Mouse (Mus musculus) CH12.LX (cell line): ENCODE measurements around the gene Gm20388.

Experiments used
- CTCF ChIP-seq, 2 experiments: IDR thresholded peaks in 1 of 2; conservative IDR thresholded peaks in 1 of 2; 2 replicates each; pipeline ENCODE4 v1.5.1; 2011 to 2012; ENCODE audit warnings: low read depth in 2 of 2, low read length in 2 of 2, improper control_type of control experiment in 1 of 2, inconsistent platforms in 1 of 2, mild to moderate bottlenecking in 1 of 2, moderate library complexity in 1 of 2
- EP300 ChIP-seq: IDR thresholded peaks from 2 replicates; pipeline ENCODE4 v1.6.1; 2011; ENCODE audit warnings: low read length, improper control_type of control experiment
- MAFK ChIP-seq: IDR thresholded peaks from 2 replicates; pipeline ENCODE4 v1.6.1; 2011; ENCODE audit warnings: low read length, improper control_type of control experiment; ENCODE audit not compliant: insufficient replicate concordance
- MXI1 ChIP-seq: IDR thresholded peaks from 2 replicates; pipeline ENCODE4 v1.6.1; 2011; ENCODE audit warnings: mild to moderate bottlenecking, low read depth, low read length, improper control_type of control experiment
- NELFE ChIP-seq: IDR thresholded peaks from 2 replicates; pipeline ENCODE4 v1.6.1; 2011; ENCODE audit warnings: low read depth, low read length, improper control_type of control experiment
- POLR2AphosphoS2 ChIP-seq: IDR thresholded peaks from 2 replicates; pipeline ENCODE4 v1.6.1; 2011; ENCODE audit warnings: low read depth, low read length, improper control_type of control experiment
- TCF12 ChIP-seq: IDR thresholded peaks from 2 replicates; pipeline ENCODE4 v1.6.1; 2014; ENCODE audit warnings: low read depth, mild to moderate bottlenecking, inconsistent platforms, low read length, improper control_type of control experiment
- USF1 ChIP-seq: IDR thresholded peaks from 2 replicates; pipeline ENCODE4 v1.6.1; 2014; ENCODE audit warnings: low read depth, mild to moderate bottlenecking, inconsistent platforms, low read length, improper control_type of control experiment

- TF ChIP-seq MXI1 (no peak), NELFE (no peak), TCF12 (no peak), EP300 (no peak), CTCF (conservative IDR thresholded peaks at IDR 0.05 in 1 of 2, IDR thresholded peaks at IDR 0.05 in 1 of 2; ENCODE audit: low read depth in 2 of 2, low read length in 2 of 2) (no peak), USF1 (no peak), MAFK (no peak), POLR2AphosphoS2 (no peak)
Measured at GRCm38 (mm10) chr8:123114644-123115043, 3204.0 kb downstream of the Gm20388 start.
